Mouse (Mus musculus) frontal cortex, adult (tissue): ENCODE data around the gene Spock1.
A peak's percentile ranks its signal among the peaks of the same experiment; 100 is the strongest.
"Not testable (repeated sequence)": the region's sequence is repeated elsewhere in the genome, so short reads cannot be mapped to it uniquely, and the experiment has no call there.

Experiments
- ATAC-seq: cut with Nextera tagmentation; 2 replicates; pipeline ENCODE4 v1.9.2; 2017; ENCODE audit warnings: mild to moderate bottlenecking, moderate library complexity, mixed read lengths; ENCODE audit not compliant: low TSS enrichment

Gene Spock1

DNA sequence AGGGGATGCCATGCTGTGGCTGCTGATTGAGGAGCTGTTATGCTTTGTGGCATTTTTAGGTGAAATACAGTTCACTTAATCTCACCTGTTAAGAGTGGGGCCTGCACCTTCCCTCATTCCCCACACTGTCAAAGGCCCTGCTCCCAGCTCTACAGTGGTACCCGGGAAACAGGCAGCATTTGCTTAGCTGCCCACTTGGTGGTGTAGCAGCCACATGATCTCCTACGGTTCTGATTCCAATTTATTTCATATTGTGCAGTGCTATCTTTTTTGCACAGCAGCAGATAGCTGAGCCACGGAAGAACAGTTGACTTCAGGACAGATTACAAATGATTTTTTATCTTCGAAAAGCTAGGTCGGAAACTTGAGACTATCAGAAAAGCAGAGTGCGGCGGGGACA, 406.6 kb downstream of the Spock1 start:
- ATAC-seq, result peak; percentile 84

DNA sequence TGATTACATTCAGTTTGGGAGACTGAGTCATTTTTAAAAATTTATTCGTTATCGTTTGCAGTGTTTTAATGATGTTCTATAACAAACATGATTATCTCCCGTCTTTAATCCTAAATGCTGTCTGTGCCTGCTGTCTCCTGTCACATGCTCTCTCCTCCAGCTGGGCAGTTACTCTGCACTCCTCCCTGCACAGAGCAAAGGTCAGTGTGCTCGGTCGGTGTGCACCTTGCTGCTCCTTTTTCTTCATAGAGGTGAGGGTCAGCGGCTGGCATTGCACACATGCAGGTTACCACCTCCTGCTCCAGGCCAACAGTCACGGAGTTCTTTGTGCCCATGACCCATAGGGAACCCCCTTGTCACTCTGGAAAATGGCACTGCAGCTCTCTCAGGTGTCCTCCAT, 411.4 kb downstream of the Spock1 start:
- no peak for ATAC-seq

DNA sequence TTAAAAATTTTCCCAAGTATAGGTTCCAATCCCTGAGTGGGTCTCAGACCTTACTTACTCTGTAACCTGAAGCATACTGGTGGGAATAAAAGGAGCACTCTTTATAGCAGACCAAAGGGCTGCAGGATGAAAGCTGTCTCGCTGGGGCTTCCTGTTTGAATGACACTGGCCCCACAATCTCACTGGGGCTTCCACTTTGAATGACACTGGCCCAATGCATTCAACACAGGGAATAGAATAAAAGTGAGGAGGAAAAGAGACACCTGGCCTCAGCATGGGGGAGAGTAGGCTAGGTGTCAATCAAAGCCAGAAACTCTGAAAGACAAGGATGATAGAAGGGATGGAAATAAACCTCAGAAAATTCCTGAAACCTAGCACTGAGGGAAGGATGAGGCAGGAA, 413.3 kb downstream of the Spock1 start:
- ATAC-seq, result no peak

DNA sequence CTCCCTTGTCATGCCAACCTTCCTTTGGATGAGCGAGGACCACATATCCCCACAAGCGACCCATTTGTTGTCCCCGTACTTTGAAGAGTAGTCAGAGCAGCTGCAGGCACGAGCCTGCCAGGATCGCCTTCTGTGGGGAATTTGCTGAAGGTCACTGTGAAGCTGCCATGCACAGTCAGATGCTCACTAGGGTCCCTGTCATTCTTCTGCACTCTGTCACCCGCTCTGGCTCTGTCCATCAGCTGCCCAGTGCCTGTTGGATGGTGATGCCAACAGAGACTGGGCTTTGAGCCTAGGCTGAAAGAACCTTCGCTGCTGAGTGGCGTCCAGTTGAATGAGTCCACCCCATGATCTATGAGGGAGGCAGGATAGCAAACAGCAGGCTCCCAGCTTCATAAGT, 419.2 kb downstream of the Spock1 start:
- peak; percentile 53 for ATAC-seq

DNA sequence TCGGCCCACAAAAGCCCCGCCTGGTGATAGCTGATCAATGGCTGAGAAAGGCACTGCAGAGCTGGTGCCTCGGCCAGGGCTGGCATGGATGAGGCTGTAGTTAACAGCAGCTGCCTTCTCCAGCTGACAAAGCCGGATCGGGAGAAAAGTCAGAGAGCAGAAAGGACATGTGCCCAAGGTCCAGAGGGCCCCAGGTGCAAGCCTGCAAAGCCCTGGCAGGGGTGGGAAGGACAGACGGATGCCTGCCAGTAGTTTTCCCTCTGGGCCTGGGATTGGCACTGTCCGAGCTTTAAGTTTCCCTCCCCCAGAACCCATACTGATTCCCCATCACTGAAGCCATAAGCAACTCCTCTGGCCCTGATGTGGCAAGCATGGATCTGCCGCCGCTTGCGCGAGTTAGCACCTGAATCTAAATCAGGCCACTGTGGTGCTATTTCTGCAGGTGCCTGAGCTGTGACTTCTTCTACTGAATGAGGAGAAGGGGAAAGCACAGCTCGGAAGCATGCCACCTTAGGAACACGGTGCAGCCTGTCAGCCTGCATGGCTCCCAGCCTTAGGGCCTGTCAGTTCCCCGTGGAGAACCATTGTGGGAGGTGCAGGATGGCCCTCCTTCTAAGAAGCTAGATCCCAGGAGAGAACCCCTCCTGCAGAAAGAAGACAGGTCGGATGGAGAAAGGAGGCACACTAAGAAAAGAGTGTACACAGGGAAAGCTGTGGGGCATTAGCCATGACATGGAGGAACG, 423.5 kb downstream of the Spock1 start:
- peak; percentile 60; the same call in 1 of the 2 replicates for ATAC-seq

DNA sequence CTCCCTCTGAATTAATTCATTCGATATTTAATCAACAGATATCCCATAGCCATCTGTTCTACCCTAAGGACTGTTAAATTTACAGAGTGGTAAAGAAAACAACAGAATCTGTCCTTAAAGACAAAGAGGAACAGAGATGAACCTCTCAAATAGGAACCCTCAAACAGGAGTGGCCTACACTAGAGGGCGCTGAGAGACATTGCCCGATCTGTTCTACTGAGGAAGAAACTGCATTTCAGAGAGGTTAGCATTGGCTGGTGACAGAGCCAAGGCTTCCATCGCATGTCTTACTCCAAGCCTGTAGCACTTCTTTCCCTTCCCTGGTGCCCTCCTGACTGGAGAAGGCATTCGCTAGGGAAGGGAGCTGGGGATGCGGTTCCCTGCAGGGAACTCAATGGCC, 431.4 kb downstream of the Spock1 start:
- ATAC-seq, result peak; percentile 69; the same call in 1 of the 2 replicates

DNA sequence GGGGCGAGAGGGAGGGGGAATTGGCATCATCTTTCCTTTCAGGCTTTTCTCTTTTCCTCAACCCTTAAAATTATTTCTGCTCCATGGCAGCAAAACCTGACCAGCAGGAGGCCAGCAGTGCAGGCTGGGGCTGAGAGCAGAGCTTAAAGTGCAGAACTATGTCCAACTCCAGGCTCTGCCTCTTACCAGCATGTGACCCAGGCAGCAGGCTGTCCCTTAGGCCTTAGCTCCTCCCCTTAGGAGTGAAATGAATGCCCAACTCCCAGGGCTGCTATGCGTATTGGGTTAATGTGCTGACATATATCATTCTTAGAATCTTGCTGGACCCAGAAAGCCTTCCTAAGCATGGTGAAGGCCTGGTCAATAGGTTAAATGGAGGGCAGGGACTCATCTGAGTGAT, 434.1 kb downstream of the Spock1 start:
- no peak for ATAC-seq

DNA sequence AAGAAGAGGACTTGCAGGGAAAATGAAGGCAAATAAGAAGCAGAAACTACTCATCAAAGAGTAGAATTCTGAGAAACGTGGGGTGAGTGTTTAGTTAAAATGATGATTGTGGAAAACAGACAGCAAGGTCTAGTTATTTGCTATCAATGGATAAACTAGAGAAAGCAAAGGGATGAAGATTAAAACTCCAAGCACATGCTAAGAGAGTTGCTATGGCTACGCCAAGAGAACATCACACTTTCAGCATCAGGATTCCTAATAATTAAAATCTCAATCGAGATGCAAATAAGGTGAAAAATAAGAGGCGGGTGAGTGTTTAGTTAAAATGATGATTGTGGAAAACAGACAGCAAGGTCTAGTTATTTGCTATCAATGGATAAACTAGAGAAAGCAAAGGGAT, 437.2 kb downstream of the Spock1 start:
- not testable (repeated sequence) for ATAC-seq

DNA sequence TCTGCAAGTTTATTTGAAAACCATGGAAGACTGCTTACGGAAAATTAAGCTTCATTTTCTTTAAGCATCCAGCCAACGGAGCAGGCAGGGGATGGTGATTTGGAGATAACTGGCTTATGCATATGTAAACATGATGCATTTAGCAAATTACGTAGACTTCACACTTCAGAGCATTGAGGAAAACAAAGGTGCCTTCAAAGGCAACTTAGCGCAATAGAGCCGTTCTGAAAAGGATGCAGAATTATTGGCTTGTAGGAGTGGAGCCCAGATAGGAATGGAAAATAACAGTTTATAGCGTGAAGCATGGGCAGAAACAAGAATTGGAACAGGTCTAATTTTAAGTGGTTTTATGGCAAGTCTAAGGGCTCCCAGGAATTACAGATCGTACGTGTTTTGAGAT, 448.2 kb downstream of the Spock1 start:
- ATAC-seq, result peak; percentile 52

DNA sequence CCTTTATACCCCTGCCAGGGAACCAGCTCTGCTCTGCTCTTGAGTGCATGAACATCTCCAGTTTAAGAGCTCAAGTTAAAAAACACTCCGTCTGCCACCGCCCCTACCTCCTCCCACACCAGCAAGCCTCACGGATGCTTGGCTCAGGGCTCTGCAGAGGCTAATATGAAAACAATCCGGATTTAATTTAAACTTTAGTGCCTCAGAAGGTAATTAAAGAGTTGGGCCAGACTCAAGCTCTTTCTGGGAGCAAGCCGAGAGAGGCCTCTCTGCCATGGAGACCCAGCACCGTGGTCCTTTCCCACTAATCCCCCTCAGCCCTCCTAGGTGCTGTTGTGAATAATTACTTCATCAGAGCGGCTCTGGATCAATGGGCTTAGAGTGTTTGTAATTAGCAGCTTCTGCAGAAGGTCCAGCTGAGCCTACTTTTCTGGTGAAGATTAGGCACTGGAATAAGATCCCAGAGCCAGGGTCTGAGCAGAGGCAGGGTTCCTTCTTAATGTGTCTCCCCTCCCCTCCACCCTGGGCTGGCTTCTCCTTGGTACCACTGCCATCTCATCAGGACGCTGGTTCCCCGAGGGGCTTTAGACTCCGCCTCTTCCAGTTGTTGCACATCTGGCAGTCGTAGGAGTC, 457.8 kb downstream of the Spock1 start:
- ATAC-seq, result peak; percentile 90

DNA sequence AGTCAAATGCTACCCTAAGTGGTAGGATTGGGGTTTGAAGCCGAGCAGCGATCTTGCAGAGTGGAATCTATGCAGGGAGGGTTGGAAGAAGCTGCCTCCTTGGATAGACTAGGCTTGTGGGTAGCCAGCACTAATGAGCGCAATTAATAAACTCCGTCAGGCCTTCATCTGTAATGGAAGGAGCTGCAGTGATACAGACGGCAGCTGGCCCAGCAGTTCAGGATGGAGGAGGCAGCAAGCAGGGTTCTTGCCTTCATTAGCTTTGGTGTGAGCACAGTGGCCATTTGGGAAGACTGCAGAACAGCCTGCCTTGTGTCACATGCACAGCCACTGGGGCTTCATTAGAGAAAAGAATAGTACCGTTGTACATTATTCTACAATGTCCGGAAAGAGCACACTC, 459.2 kb downstream of the Spock1 start:
- ATAC-seq, result no peak

DNA sequence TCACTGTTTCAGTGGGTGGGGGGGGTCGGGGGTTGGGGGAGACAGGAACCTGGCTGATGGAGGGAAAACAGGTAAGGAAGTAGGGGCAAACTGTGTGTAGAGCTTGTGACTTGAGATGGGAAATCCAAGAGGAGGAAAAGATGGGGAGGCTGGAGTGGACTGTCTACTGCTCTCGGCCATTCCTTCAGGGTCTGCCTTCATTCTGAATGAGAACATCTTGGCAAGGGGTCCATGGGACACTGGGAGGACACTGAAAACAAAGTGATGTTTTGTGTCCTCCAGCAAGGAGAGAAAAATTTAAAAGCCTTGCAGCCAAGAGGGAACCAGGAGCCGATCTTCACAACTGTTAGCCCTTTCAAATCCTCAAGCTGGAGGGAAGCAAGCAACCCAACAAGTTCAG, 463.2 kb downstream of the Spock1 start:
- no peak for ATAC-seq

DNA sequence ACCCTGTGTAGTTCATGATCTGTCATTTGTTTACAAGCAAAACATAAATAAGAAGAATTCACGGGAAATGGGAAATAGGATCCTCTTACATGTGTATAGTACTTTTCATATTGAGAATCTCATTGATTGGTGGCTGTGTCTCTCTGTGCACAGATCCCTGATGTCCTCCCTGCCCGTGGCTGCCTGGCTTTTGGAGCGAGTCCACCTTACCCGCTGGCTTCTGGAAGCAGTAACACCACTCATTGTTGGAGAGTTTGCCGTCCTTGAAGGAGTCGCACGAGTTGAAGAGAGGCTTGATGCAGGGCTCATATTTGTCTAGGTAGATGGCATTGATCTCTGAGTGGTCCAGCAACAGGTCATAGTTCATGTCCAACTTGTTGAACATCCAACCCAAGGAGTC, 468.0 kb downstream of the Spock1 start:
- no peak for ATAC-seq

DNA sequence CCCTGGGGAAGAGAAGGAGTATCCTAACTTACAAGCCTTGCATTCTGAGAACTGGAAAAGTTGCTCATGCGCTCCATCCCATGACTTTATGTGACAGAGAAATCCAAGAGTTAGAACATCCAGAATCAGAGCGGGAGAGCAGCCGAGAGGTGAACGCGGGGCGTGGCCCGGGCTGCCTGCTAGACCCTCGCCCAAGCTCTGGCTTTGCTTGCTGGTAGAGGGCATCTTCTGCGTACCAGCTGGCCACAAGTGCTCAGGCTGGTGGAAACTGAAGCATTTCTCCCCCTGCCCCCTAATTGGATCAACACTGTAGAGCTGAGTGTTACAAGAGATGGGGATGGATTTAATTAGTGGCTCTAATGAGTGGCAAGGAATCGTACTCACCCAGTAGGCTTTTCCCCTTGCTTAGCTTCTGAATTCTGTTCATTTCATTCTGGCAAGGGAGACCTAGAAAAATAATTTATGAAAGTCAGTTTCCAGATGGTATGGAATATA, 472.4 kb downstream of the Spock1 start:
- ATAC-seq, result no peak

DNA sequence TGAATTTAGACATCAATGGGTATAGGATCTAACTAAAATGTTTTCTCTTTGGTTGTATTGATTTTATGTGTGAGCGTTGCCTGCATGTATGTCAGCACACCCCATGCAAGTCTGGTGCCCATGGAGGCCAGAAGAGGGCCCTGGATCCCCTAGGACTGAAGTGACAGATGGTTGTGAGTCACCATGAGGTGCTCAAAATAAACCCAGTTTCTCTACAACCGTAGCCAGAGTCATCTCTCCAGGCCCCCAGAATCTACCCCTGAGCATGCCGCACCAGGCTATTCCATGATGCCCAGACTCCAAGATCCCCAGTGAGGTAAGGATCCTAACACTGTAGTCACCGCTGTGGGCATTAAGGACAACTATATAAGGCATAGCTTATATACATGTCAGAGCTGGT, 474.3 kb downstream of the Spock1 start:
- peak; percentile 69 for ATAC-seq

DNA sequence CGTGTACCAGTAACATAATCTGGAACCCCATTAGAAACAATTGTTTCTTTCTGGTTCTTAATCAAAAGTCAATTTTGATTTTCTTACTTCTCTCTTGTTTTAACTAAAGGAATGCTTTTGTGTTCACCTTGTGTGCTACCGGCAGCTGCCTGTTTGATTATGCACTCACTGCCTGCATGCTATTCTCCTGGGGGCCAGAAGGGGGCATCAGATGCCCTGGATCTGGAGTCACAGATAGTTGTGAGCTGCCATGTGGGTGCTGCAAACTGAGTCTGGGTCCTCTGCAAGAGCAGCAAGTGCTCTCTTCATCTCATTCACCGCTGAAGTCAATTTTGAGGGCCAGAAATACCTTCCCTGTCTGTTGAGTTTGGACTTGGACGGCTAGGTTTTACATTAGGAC, 476.3 kb downstream of the Spock1 start:
- ATAC-seq, result no peak

DNA sequence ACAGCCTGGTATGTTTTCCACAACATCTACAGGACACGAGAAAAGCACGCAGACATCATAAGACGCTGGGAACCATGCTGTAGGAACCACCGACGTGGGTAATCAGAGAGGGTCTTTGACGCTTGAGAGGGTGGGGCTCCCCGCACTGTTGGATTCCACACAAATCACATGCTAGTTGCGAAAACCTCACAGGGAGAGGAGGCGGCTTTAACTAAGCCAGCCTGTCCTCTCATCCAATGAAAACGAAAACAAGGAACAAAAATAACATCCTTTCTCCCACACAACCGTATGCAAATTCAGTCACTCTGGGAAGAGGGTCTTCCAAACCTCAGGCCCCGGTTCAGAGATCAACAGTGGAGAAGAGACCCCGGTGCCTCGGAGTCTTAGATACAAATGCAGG, 479.3 kb downstream of the Spock1 start:
- peak; percentile 68; the same call in 1 of the 2 replicates for ATAC-seq

DNA sequence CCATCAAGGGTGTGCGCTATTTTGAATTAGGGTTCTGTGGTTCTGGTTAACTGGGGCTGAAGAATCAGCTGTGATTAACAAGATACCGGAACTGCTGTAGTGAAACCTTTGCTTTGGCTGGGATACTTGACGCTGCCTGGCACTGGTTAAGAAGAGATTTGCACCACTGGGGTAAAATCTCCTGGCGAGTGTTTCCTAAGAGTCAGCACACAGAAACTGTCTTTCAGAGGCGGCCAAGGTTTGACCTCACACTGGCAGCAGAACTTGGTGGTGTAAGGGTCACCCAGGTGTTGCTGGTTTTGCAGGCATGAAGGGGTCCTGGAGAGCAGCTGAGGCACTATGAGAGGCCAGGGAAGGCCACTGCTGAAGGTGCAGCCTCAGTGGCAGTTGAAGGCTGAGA, 489.4 kb downstream of the Spock1 start:
- no peak for ATAC-seq

DNA sequence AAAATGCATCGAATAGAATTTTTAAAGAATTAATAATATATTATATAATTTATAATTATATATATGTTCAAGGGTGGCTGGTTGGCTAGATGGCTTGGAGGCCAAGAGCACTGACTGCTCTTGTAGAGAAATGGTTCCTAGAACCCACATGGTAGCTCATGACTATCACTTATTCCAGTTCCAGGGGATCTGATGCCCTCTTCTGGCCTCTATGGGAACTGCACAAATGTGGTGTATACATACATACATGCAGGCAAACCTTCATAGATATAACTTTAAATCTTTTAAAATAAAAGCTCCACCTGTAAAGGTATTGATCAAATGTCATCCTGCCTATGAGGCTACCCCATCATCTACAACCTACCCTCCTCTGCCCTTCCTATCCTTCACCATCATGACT, 493.4 kb downstream of the Spock1 start:
- ATAC-seq, result no peak

DNA sequence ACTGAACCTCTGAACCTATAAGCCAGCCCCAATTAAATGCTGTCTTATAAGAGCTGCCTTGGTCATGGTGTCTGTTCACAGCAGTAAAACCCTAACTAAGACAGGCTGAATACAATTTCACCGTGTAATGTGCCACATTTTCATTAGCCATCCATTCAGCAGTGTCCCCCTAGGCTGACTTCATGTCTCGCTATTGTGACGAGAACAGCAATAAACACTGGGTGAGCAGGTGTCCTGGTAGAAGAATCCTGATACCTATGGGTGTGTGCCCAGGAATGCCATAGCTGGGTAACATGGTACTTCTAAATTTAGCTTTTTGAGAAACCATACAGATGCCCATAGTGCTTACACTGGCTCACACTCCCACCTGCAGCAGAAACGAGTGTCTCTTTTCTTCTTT, 500.5 kb downstream of the Spock1 start:
- ATAC-seq, result no peak

DNA sequence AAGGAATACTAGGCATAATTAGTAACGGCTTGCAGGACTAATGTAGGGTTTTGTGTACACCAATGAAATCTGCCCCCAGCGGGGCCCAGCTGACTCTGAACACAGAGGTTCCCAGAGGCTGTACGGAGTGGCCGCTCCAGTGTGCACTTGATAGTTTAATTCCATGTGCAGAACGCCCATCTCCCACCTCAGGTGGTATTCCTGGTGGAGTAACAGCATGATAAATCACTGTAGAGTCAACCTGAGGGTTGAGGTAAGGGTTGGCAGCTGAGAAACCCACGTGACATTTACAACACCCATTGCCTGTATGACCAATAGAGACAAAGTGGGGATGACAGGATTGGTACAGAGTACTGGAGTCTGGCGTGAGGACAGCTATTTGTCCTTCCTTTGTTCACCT, 505.7 kb downstream of the Spock1 start:
- ATAC-seq, result no peak

DNA sequence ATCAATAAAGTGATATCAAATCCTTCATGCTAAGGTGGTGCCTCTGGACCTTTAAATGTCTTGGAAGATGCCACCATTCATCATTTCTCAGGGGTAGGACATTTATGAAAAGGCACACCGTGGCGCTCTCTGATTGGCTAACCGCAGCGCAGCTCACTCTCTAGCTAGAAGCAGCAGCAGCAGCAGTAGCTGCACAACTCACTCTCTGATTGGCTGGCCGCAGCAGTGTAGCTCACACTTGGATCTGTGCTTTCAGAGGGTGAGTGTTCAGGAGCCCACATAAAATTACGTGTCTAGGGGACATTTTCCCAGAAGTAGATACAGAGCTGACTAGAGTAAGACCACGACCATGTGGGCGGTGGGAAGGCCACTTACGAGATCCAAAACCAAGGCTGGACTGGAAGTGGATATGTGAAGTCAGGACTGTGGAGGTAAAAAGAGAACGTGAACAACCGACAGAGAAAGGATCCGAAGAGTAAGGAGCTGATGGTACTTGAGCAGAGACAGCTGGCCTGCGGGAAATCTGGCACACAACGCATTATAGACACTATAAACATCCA, 535.9 kb downstream of the Spock1 start:
- peak; percentile 99 for ATAC-seq
